Mouse (Mus musculus): ENCODE measurements at regions not wholly inside any gene's neighbourhood (a gene's known extent, or its start where the extent isn't known, plus 50 kb on each side); places are given as distances from the start of the nearest gene placed in this dataset.
A peak's percentile ranks its signal among the peaks of the same experiment; 100 is the strongest.
"Not testable (repeated sequence)": the region's sequence is repeated elsewhere in the genome, so short reads cannot be mapped to it uniquely, and the experiment has no call there.

DNA sequence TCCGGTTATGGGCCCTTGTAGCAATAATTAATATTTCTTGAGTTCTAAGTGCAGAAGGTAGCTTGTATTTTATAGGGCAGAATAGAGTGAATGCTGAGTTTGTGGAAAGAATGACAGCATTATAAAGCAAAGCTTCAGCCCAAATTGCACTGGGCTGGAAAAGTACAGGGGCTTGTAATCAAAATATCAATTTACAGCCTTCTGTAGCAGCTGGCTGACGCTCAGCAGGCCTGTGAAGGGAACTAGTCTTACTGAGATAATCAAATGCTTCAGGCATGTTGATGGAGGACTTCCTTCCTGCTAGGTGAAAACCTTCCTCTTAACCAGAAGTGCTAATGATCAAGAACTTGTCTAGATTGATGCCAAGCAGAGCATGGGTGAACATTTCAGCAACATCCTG is 257.9 kb upstream of the Sdr16c6 start:
- DNase-seq (ENCODE audit: extremely low spot score) = no peak

- DNase-seq (ENCODE audit: extremely low spot score) = no peak
These were observed 256.3 kb upstream of the Sdr16c6 start for GRCm38 (mm10) chr4:4333472-4334123.

- no peak for DNase-seq (ENCODE audit: extremely low spot score)
These were observed 253.8 kb upstream of the Sdr16c6 start for GRCm38 (mm10) chr4:4331105-4331504.

- DNase-seq (ENCODE audit: extremely low spot score) = no peak
These were observed 238.5 kb upstream of the Sdr16c6 start for GRCm38 (mm10) chr4:4315651-4316411.

DNA sequence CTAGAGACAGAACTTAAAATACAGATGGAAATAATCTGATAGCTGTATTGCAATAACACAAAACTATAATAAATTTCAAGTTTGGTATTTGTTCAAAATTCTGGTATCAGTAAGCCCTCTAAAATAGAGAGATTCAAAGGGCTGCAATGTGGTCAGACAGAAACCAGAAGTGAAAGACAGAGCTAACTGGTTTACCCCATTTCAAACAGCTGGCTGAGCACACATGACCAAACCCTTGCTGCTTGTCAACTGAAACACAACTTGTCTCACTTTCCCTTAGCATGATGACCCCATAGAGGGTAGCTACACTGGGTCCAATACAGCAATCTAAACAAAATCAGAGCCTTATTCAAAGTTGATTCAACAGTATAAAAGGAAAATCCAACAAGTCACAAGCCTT is 234.2 kb upstream of the Sdr16c6 start:
- no peak for DNase-seq (ENCODE audit: extremely low spot score)

- DNase-seq (ENCODE audit: extremely low spot score) = no peak
These were observed 229.6 kb upstream of the Sdr16c6 start for GRCm38 (mm10) chr4:4306922-4307321.

DNA sequence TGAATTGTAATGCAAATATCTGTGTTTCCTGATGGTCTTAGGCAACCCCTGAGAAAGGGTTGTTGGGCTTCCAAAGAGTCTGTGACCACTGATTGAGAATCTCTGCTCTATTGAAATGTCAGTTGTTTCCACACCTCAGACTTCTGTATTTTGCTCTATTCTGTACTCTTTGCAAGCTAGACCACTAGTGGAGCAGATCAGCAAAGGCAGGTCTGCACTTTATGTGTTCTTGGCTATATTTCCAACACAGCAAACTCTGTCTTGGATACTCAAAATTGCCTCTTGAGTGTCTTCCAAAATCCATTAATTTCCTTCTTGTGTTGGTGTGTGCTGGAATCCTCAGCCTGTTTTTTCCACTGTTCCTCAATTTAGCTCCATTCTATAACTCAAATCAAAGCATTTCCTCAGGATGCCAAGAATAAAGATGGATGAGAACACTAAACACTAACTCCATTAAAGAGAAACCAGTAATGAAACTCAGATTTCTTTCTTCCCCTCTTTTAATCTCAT is 228.5 kb upstream of the Sdr16c6 start:
- no peak for DNase-seq (ENCODE audit: extremely low spot score)

DNA sequence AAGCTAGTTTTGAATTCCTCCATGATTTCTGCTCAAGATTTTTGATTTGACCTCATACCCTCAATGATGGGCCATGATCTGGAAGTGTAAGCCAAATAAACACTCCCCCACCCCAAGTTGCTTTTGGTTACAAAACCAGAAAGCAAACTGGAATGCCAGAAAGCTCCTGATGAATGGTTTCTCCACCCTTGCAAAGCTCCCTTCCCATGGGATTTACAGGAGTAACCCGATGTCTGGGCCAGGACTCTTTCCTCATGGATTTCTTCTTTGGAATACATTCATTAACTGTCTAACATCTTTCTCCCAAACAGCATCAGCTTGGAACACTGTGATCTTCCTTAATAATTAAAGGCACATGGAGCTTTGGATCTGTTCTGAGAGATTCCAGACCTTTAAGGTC is 227.3 kb upstream of the Sdr16c6 start:
- no peak for DNase-seq (ENCODE audit: extremely low spot score)

DNA sequence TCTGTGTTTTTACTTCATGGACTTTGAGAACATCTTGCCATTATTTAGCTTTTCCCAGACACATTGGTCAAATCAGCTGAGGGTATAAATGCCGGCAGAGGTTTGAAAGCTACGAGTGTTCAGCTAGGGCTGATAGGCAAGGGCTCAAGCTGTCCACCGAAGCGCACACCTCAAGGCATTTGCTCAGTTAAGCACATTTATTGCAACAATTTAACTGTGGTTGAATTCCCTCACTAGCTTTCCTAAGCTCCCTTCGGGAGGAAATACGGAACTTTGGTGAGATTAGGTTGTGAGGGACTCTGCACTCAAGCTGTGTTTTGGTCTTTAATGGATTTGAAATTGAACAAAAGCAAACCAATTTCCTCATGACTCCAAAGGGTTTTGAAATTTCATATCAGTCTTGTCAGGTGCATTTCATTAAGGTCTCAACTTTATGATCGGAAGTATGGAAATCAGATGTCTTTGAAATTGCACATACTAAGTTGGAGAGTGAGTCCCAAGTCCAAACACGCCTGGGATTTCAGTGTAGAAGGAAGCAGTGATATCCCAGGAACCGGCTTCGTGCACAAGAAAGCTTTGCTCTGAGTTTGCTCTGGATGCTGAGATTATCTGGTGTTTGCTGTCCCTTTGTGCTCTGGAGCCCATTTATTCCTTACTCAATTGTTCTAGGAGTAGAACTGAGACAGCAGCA is 223.0 kb upstream of the Sdr16c6 start:
- DNase-seq (ENCODE audit: extremely low spot score) = no peak

- DNase-seq (ENCODE audit: extremely low spot score) = peak; percentile 24
These were observed 222.3 kb upstream of the Sdr16c6 start for GRCm38 (mm10) chr4:4299631-4300030.

DNA sequence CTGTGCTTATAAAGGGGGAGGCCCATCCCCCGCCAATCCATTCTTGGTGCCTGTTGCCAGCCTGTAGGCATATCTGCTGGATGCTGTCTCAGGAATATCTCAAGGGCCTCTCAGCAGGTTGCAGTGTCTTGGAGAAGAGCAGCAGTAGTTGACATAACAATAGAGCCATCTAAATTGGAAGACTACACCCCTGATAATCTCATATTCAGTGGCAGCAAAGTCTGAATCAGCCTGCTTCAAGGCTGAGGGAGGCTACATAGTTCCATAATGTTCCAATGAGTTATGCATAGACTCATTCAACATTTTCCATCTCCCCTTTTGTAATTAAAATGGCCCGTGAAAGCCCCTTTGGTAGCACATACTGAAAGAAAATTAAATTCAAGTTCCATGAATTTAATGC is 172.3 kb upstream of the Sdr16c6 start:
- no peak for DNase-seq (ENCODE audit: extremely low spot score)

GRCm38 (mm10) chr4:4247669-4248068 is 170.3 kb upstream of the Sdr16c6 start:
- no peak for DNase-seq (ENCODE audit: extremely low spot score)

DNA sequence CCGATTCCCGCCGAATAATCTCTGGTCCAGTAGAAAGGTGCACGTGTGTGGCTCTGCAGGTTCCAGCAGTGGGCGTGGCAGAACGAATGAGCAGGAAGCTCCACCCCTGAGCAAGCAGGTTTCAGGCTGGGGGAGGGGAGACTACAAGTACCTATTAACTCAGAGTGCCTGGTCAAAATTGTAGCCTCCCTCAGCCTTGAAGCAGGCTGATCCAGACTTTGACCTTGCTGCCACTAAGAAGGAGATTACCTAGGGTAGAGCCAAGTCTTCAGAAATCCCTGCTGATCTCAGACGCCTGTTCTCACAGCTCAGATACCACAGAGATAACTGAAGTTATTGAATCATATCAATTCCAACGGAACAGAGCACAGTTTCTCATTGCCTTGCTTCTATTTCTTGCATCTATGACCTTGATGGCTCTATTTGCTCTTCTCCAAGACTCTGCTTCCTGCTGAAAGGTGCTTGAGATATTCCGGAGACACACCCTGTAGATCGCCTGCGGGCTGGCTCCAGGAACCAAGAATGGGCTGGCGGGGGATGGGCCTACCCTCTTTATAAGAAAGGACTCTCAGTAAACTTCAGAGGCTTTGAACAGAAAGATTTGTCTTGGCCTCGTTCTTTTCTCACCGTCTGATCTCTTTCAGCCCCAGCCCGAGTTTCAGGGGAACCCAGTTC is 165.1 kb upstream of the Sdr16c6 start:
- DNase-seq (ENCODE audit: extremely low spot score) = not testable (repeated sequence)

- no peak for DNase-seq (ENCODE audit: extremely low spot score)
These were observed 148.9 kb upstream of the Sdr16c6 start for GRCm38 (mm10) chr4:4226209-4226608.

GRCm38 (mm10) chr4:4219701-4220100 is 142.4 kb upstream of the Sdr16c6 start:
- DNase-seq (ENCODE audit: extremely low spot score) = no peak

- no peak for DNase-seq (ENCODE audit: extremely low spot score)
These were observed 134.6 kb upstream of the Sdr16c6 start for GRCm38 (mm10) chr4:4211892-4212291.

DNA sequence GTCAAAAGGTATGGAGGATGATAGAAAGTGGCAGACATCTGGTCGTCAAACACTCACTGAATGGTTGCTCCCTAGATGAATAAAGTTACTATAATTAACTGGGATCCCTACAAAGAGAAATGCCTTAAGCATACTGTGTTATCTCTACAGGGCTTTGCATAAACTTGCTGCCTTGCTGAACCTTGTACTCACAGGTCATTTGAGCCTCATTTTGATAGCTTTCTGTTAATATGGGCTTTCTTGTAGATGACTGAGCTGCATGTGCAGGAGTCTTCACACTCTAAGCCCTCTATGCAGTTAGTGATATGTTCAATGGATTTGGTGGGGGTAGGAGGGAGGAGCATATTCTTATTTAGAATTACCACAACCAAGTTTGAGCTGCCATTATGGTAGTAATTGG is 127.8 kb upstream of the Sdr16c6 start:
- DNase-seq (ENCODE audit: extremely low spot score) = no peak

- no peak for DNase-seq (ENCODE audit: extremely low spot score)
These were observed 122.0 kb upstream of the Sdr16c6 start for GRCm38 (mm10) chr4:4199309-4199708.

GRCm38 (mm10) chr4:4195834-4196233 is 118.5 kb upstream of the Sdr16c6 start:
- DNase-seq (ENCODE audit: extremely low spot score) = no peak

DNA sequence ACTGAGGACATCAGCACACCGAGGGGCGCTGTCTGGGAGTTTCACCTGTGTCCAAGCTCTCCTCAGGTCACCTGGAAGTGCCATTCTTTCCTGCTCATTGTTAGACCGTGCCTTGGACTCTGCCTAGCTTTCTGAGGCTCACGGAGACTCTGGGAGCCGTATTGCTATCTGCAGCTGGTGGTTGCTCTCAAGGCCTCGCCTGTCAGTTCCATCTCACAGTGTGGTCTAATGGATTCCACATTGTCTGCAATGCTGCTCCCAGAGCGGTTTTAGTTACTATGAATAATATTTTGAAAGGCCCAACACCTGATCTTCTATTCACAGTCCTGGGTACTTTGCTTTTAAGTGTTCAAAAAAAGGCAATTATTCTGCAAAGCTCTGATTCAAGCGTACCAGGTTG is 117.9 kb upstream of the Sdr16c6 start:
- no peak for DNase-seq (ENCODE audit: extremely low spot score)
